Mouse (Mus musculus) layer of hippocampus, adult 2 months (tissue): Measurements from ENCODE around the gene Cdh4. TPM values are rescaled to one million over a fixed set of nuclear protein-coding genes. Genes with fewer than 3 reads are reported as not detected.

ENCODE experiments used
- DNase-seq, 2 experiments: peaks; one replicate each; pipeline ENCODE4 v3.0.0; 2022; ENCODE audit warnings: low spot score in 2 of 2
- H3K27ac ChIP-seq: fragments of 200-600 bp; 2 replicates; pipeline ENCODE4 v1.8.1; 2022
- H3K4me3 ChIP-seq: fragments of 200-600 bp; 2 replicates; pipeline ENCODE4 v1.8.1; 2022; ENCODE audit warnings: mild to moderate bottlenecking
- CTCF ChIP-seq: fragments of 200-600 bp; conservative IDR thresholded peaks from 2 replicates; pipeline ENCODE4 v1.8.1; 2022; ENCODE audit warnings: antibody characterized with exemption, mild to moderate bottlenecking, moderate library complexity
- total RNA-seq, 2 experiments: library from RNA; stranded (reverse); gene quantifications; 2 replicates each; pipeline ENCODE4 v1.2.3; 2021

Cdh4 gene
- total RNA-seq, 2 experiments from 2014 or later = 8.5 to 12.4 TPM

DNA sequence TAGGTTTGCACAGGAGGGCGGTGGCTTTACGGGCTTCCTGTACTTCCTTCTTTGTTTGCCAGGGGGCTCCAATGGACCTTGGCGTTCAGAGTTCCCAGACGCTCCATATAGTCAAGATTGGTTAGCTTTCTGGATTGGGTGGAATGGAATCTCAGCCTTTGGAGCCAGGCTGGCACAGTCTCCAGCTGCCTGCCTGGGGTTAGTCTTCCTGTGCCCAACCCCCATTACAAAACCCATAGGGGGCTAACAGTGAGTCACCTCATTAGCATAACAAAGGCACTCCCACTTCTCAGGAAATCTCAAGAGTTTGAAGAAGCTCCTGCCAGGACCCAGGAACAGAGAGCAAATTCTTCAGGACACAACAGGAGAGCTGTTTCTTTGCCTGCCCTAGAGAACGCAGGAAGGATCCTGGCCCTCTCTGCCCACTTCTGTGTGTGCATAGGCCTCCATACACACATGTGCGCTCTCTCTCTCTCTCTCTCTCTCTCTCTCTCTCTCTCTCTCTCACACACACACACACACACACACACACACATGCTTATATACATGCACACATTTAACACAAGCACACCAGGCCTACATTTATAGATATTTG lies 129.0 kb downstream of the Cdh4 start:
- no peak overlapping the region for H3K27ac ChIP-seq
- no peak overlapping the region for H3K4me3 ChIP-seq
- peak; percentile 23 for TF ChIP-seq CTCF
- DNase-seq = no peak

DNA sequence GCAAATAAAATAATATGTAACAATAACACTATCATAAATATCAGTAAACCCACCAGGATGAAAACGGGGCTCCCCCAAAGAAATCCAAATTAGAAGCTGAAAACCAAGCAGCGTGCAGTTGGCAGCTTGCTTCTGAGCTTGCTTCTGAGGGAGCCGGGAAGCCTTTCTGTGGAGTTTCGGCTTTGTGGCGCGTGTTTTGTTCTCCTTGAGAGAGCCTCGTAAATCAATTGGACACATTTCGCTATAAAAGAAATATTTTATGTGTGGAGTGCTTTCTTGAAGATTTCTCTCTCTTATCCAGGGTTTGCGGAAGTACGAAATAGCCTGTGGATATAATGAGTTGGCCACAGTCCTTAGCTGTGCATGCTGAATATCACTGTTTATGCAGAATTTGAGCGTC lies 131.1 kb downstream of the Cdh4 start:
- no peak for DNase-seq
- TF ChIP-seq CTCF = no peak
- Histone ChIP-seq H3K27ac (no peak overlapping the region), H3K4me3 (no peak overlapping the region)

DNA sequence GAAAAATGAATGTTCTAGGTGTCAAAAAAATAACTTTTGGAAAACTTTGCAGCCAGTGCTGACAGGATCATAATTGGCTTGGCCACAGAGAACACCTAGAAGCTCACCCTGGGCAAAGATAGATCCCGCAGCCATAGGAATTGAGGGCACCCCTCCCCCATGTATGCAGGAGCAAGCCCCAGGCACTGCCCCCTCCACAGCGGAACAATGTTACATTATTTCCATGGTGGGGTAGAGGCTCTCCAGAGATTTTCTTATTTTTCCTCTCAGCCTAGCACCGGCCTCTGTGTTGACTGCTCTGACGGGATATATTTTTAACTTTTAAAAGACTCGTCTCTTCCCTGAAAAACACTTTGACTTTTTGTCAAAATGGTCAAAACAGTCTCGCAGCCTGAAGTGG lies 131.6 kb downstream of the Cdh4 start:
- TF ChIP-seq CTCF = no peak
- H3K27ac ChIP-seq = no peak overlapping the region
- no peak overlapping the region for H3K4me3 ChIP-seq

DNA sequence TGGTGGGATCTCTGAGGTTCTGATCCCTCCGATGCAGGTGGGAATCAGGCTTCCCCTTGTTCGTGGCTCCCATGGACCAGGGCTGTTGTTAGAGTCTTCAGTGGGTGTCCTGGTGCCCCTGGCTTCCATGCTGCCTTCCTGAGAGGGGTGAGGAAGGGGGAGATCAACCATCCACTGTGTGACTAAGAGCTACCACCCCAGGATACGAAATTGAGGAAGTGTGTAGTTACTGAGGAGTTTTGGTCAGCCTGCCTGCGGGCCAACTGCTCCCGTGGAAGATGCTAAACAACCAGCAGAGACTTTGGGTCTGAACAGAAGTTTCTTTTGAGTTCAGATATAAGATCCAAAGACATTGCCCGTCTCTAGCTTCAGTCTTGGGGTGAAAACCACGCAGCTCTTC lies 133.4 kb downstream of the Cdh4 start:
- TF ChIP-seq CTCF = no peak
- H3K4me3 ChIP-seq = no peak overlapping the region
- DNase-seq = no peak
- no peak overlapping the region for H3K27ac ChIP-seq

More for the DNA sequence above, 131.6 kb downstream of the Cdh4 start:
- DNase-seq = no peak

DNA sequence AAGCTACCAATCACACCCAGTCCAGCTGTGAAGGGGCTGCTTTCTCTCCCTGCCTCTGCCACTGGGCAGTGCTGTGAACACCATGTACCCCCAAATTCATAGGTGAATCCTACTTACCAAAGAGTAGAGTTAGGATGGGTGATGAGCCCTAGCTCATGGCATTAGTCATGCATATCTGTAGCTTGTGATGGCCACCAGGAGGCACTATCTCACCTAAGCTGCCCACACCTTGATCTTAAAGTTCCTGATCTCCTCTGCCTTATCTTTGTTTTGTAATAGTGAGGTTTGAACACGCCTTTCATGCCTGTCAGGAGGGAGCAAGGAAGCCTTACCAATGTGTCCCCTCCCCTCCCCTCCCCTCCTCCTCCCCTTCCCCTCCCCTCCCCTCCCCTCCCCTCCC lies 134.0 kb downstream of the Cdh4 start:
- Histone ChIP-seq H3K4me3 (no peak overlapping the region), H3K27ac (no peak overlapping the region)
- no peak for DNase-seq
- TF ChIP-seq CTCF = peak; percentile 53

DNA sequence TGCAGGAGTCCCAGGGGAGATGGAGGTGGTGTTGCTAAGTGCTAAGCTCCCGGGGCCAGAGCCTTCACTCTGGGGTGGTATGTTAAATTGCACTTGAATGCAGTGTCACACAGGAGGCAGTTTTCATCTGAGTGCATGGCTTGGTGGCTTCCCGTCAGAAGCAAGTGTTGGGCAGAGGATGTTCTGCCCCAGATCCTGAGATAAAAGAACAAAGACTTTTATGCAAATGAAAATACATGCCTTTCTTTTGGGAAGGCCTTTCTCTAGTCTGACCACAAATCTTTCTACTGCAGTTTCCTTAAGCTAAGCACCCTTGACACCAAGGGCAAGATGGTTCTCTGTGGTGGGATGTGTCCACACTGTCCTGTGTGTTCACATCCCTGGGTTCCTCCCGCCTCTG lies 136.1 kb downstream of the Cdh4 start:
- Histone ChIP-seq H3K4me3 (no peak overlapping the region), H3K27ac (no peak overlapping the region)
- DNase-seq = no peak
- TF ChIP-seq CTCF = no peak

DNA sequence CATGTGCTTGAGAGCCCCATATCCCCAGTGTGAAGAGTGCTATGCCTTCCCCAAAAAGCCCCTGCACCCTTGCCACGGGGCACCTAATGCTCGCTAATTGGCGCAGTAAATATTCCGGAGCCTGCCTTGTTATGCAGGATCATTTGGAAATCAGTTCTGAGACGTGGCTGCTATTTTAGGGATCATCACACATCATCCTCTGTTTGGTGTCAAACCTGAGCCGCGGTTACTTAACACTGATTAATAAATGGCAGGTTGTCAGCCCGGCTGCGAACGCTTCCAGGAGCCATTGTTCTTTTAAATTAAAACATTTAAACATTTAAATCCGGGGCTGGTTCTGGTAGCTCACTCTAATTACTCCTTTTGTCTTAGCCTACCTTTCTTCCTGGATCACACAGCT lies 136.6 kb downstream of the Cdh4 start:
- H3K27ac ChIP-seq = no peak overlapping the region
- no peak for DNase-seq
- no peak overlapping the region for H3K4me3 ChIP-seq
- no peak for TF ChIP-seq CTCF

DNA sequence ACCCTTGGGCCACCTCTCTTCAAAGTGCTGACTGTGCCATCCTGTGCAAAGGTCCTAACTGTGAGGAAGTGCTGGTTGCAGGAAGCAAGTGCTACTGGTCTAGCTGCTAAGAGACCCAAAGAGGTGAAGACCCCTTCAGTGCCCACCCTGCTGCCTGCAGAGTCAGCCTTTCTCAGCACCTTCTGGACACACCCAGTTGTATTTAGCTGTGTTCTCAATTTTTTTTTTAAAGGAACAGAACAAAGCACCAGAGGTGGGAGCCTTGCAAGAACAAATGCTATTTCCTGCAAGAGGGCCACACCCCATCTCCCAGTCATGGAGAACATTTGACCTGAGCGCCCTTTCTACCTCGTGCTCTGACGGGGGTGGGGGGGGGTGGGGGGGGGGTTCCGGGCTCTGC lies 138.2 kb downstream of the Cdh4 start:
- no peak for DNase-seq
- no peak overlapping the region for H3K4me3 ChIP-seq
- TF ChIP-seq CTCF = no peak
- no peak overlapping the region for H3K27ac ChIP-seq

DNA sequence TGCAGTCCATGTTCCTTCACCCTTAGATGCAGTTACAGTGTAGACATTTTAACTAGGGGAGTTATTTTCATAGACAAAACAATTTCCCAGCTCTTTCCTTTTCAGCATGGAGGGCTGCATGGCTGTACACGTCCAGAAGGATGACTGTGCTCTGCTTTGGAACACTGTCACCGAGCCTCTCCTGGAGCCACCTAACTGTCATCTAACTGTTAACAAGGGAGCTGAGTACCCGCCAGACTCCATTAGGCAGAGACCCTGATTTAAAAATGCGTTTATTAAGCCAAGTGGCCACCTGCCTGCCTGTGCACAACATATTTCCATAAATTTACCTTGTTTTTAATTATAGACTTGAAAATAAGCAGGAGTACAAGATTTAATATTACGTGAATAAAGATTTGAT lies 138.8 kb downstream of the Cdh4 start:
- H3K4me3 ChIP-seq = no peak overlapping the region
- TF ChIP-seq CTCF = no peak
- DNase-seq = no peak
- no peak overlapping the region for H3K27ac ChIP-seq

DNA sequence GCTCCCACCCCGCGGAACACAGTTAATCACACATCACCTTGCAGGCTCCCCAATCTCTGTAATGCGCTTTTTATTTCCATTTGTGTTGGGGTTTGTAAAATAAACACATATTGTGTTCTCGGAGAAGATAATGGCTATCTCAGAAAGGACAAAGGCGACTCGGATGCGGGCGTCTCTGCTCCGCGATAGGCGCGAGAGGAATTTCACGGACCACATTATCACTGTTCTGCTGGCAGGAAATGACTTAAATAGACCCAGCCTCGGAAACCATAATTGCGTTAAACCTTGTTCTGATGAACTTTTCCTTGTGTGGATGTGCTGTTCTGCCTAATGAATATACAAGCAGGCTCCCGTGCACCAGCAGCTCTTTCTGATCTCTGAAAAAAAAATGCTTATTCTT lies 140.7 kb downstream of the Cdh4 start:
- TF ChIP-seq CTCF = no peak
- Histone ChIP-seq H3K27ac (no peak overlapping the region), H3K4me3 (no peak overlapping the region)
- DNase-seq = no peak

DNA sequence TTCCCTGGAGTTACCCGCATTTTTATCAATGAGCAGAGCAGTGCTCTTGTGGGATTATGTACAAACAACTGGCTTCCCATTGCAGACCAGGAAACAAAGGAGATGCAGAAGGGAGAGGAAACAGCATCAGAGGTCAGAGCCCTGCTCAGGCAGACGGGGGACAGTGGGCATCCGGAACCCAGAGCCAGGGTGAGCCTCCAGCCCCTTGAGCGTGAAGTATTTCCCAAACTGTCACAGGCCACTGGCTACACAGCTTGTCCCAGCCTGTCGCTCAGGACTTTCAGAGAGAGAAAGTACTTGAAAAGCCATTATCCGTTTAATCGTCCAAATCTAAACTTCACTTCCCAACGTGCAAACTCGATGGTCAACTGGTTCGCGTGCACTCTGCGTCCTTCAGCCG lies 142.4 kb downstream of the Cdh4 start:
- H3K27ac ChIP-seq = no peak overlapping the region
- no peak for TF ChIP-seq CTCF
- DNase-seq = no peak
- H3K4me3 ChIP-seq = no peak overlapping the region

DNA sequence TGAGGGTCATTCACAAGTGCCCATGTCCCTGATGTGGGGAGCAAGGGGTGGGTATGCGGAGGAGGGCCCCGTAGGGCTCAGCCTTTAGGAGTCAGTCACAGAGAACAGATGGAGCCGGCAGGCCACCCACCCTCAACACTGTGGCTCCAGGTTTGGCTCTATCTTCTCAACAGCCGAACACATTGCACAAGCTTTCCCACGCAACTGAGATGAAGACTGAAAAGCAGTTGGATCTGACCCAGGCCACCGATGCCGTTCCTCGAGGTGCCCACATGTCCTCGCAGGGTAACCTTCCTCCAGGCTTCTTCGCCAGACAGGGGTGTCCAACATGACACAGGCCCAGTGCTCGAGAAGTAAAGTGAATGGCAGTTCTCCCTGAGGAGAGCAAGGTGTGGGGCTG lies 144.2 kb downstream of the Cdh4 start:
- Histone ChIP-seq H3K27ac (no peak overlapping the region), H3K4me3 (no peak overlapping the region)
- no peak for TF ChIP-seq CTCF
- DNase-seq = peak; percentile 23 to 40

DNA sequence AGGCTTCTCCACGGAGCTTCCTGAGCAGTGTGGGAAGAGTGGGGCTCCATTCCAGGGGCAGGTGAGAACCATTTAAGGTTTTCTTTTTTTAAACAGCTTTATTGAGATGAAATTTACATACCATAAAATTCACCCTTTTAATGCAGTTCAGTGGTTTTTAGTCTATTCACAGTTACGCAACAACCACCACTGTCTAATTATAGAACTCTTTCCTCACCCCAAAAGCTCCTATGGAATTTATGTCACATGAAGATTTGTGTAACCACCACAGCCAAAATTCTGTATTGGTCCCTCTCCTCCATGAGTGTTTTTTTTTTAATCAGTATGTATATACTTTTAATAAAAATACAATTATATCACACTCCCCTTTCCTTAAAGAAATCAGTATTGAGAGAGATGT lies 144.8 kb downstream of the Cdh4 start:
- no peak for DNase-seq

DNA sequence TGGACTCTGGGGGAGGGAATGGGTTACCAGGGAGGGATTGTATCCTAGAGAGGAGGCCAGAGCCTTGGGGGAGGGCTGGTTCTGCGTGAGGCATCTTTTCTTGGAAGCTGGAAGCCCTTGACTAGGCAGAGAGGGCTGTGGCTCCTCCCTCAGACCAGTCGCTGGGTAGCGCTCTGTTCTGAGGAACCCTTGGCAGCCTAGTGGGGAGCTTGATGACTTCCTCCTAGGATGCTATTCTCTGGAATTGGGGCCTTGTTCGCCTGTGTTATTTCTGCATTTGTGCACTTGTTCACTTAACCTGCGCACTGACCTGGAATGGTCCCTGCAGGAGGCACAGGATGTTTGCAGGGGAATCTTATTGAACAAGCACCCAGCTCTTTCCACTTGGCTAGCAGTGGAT lies 149.4 kb downstream of the Cdh4 start:
- no peak for TF ChIP-seq CTCF
- Histone ChIP-seq H3K27ac (no peak overlapping the region), H3K4me3 (no peak overlapping the region)
- DNase-seq = no peak

More for the DNA sequence above, 144.8 kb downstream of the Cdh4 start:
- H3K4me3 ChIP-seq = no peak overlapping the region
- no peak overlapping the region for H3K27ac ChIP-seq
- TF ChIP-seq CTCF = no peak

DNA sequence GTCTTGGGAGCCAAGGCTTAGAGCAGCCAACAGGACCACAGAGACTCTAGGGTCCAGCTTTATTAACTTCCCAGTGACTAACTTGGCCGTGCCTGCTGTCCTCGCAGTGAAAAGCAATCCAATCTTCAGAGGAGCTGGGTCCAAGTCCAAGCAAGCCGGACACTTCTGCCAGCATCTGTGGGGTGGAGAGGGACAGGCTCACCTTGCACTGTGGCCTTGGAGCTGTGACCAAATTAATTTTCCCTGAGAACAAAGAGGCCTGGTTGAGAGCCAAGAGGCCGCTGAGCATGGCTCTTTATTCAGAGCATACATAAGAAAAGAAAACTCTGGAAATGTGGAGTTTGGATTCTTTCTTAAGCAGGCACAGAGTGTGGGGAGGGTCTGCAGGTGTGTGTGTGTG lies 152.8 kb downstream of the Cdh4 start:
- Histone ChIP-seq H3K4me3 (no peak overlapping the region), H3K27ac (no peak overlapping the region)
- TF ChIP-seq CTCF = no peak
- DNase-seq = no peak
